Mouse (Mus musculus) MEL (cell line): ENCODE data around the gene Cend1. TPM values are rescaled to one million over a fixed set of nuclear protein-coding genes. Genes with fewer than 3 reads are reported as not detected.
A peak's percentile ranks its signal among the peaks of the same experiment; 100 is the strongest.

Experiments used
- DNase-seq: peaks from one replicate; pipeline ENCODE4 v3.0.0; 2011; ENCODE audit warnings: low read depth, low spot score
- H3K27ac ChIP-seq: 2 replicates; pipeline ENCODE4 v1.5.1; 2012; ENCODE audit warnings: low read depth, mild to moderate bottlenecking, control low read depth, low read length, moderate library complexity; ENCODE audit not compliant: control insufficient read depth
- H3K27me3 ChIP-seq, 2 experiments: fragments of 150-350 bp in 1 of 2; sonication (generic) in 1 of 2; 2 replicates each; pipeline ENCODE4 v1.6.1; 2012; ENCODE audit warnings: low read length in 2 of 2, mild to moderate bottlenecking in 2 of 2, improper control_type of control experiment in 1 of 2, moderate library complexity in 1 of 2; ENCODE audit not compliant: insufficient read depth in 2 of 2, control insufficient read depth in 1 of 2
- H3K36me3 ChIP-seq, 2 experiments: 2 replicates each; pipeline ENCODE4 v1.6.1; 2012 to 2014; ENCODE audit warnings: low read length in 2 of 2, improper control_type of control experiment in 1 of 2, inconsistent platforms in 1 of 2, mild to moderate bottlenecking in 1 of 2; ENCODE audit not compliant: insufficient read depth in 2 of 2, control insufficient read depth in 1 of 2
- H3K4me1 ChIP-seq, 2 experiments: fragments of 150-350 bp in 1 of 2; sonication (generic) in 1 of 2; 2 replicates each; pipeline ENCODE4 v1.6.1; 2012; ENCODE audit warnings: low read length in 2 of 2, improper control_type of control experiment in 1 of 2, mild to moderate bottlenecking in 1 of 2; ENCODE audit not compliant: insufficient read depth in 2 of 2, control insufficient read depth in 1 of 2
- H3K4me3 ChIP-seq, 2 experiments: fragments of 150-350 bp in 1 of 2; sonication (generic) in 1 of 2; 2 replicates each; pipeline ENCODE4 v1.5.1; 2012; ENCODE audit warnings: low read depth in 2 of 2, low read length in 2 of 2, mild to moderate bottlenecking in 2 of 2, moderate library complexity in 2 of 2, control low read depth in 1 of 2, improper control_type of control experiment in 1 of 2; ENCODE audit not compliant: control insufficient read depth in 1 of 2, insufficient read depth in 1 of 2
- H3K79me2 ChIP-seq: 2 replicates; pipeline ENCODE4 v1.6.1; 2012; ENCODE audit warnings: mild to moderate bottlenecking, low read length, moderate library complexity; ENCODE audit not compliant: control insufficient read depth, poor library complexity, insufficient read depth
- H3K9ac ChIP-seq: 2 replicates; pipeline ENCODE4 v1.6.1; 2012; ENCODE audit warnings: low read depth, mild to moderate bottlenecking, control low read depth, low read length, moderate library complexity; ENCODE audit not compliant: control insufficient read depth, poor library complexity, severe bottlenecking
- H3K9me3 ChIP-seq: fragments of 150-350 bp; sonication (generic); replicated peaks from 2 replicates; pipeline ENCODE4 v1.6.1; 2012; ENCODE audit warnings: mild to moderate bottlenecking, low read length, improper control_type of control experiment, moderate library complexity; ENCODE audit not compliant: insufficient read depth
- BHLHE40 ChIP-seq: IDR thresholded peaks from 2 replicates; pipeline ENCODE4 v1.6.1; 2012; ENCODE audit warnings: low read depth, mild to moderate bottlenecking, inconsistent platforms, low read length, improper control_type of control experiment, borderline replicate concordance
- CTCF ChIP-seq, 3 experiments: IDR thresholded peaks in 2 of 3; conservative IDR thresholded peaks in 1 of 3; 2 replicates each; pipeline ENCODE4 v1.5.1; 2011 to 2012; ENCODE audit warnings: low read length in 3 of 3, low read depth in 2 of 3, mild to moderate bottlenecking in 2 of 3, improper control_type of control experiment in 1 of 3, inconsistent platforms in 1 of 3, mixed read lengths in 1 of 3, moderate library complexity in 1 of 3; ENCODE audit not compliant: control insufficient read depth in 1 of 3, insufficient read depth in 1 of 3, poor library complexity in 1 of 3, severe bottlenecking in 1 of 3
- E2F4 ChIP-seq: IDR thresholded peaks from 2 replicates; pipeline ENCODE4 v1.6.1; 2011; ENCODE audit warnings: low read depth, low read length, improper control_type of control experiment, borderline replicate concordance
- EP300 ChIP-seq, 2 experiments: IDR thresholded peaks; 2 replicates each; pipeline ENCODE4 v1.6.1; 2011; ENCODE audit warnings: improper control_type of control experiment in 2 of 2, low read length in 2 of 2, low read depth in 1 of 2, mild to moderate bottlenecking in 1 of 2
- GATA1 ChIP-seq: IDR thresholded peaks from 2 replicates; pipeline ENCODE4 v1.6.1; 2011; ENCODE audit warnings: low read depth, low read length, improper control_type of control experiment
- HCFC1 ChIP-seq: IDR thresholded peaks from 2 replicates; pipeline ENCODE4 v1.6.1; 2012; ENCODE audit warnings: low read depth, mild to moderate bottlenecking, inconsistent platforms, low read length, improper control_type of control experiment, moderate library complexity
- JUND ChIP-seq: IDR thresholded peaks from 2 replicates; pipeline ENCODE4 v1.6.1; 2011; ENCODE audit warnings: low read depth, mild to moderate bottlenecking, improper control_type of control experiment, low read length
- MAX ChIP-seq: IDR thresholded peaks from 2 replicates; pipeline ENCODE4 v1.6.1; 2011; ENCODE audit warnings: low read length, improper control_type of control experiment
- MAZ ChIP-seq: IDR thresholded peaks from 2 replicates; pipeline ENCODE4 v1.6.1; 2012; ENCODE audit warnings: low read depth, mild to moderate bottlenecking, inconsistent platforms, low read length, improper control_type of control experiment
- MYB ChIP-seq: IDR thresholded peaks from 2 replicates; pipeline ENCODE4 v1.6.1; 2011; ENCODE audit warnings: mild to moderate bottlenecking, low read depth, low read length, improper control_type of control experiment
- NELFE ChIP-seq: IDR thresholded peaks from 2 replicates; pipeline ENCODE4 v1.6.1; 2011; ENCODE audit warnings: low read depth, low read length, improper control_type of control experiment
- NRF1 ChIP-seq: IDR thresholded peaks from 2 replicates; pipeline ENCODE4 v1.6.1; 2014; ENCODE audit warnings: low read depth, mild to moderate bottlenecking, inconsistent platforms, low read length, improper control_type of control experiment, moderate library complexity; ENCODE audit not compliant: poor library complexity, insufficient read depth, severe bottlenecking
- POLR2AphosphoS5 ChIP-seq: IDR thresholded peaks from 2 replicates; pipeline ENCODE4 v1.6.1; 2012; ENCODE audit warnings: low read depth, borderline replicate concordance, mild to moderate bottlenecking, inconsistent platforms, low read length, moderate library complexity, mixed read lengths
- RCOR1 ChIP-seq: IDR thresholded peaks from 2 replicates; pipeline ENCODE4 v1.6.1; 2012; ENCODE audit warnings: low read depth, mild to moderate bottlenecking, inconsistent platforms, low read length, improper control_type of control experiment
- SIN3A ChIP-seq: IDR thresholded peaks from 2 replicates; pipeline ENCODE4 v1.6.1; 2012; ENCODE audit warnings: low read length, improper control_type of control experiment, inconsistent platforms
- TAL1 ChIP-seq: IDR thresholded peaks from 2 replicates; pipeline ENCODE4 v1.6.1; 2012; ENCODE audit warnings: mild to moderate bottlenecking, inconsistent platforms, low read length, moderate library complexity, mixed read lengths
- TBP ChIP-seq: IDR thresholded peaks from 2 replicates; pipeline ENCODE4 v1.8.0; 2011; ENCODE audit warnings: low read depth, low read length, improper control_type of control experiment
- TCF12 ChIP-seq: IDR thresholded peaks from 2 replicates; pipeline ENCODE4 v1.6.1; 2014; ENCODE audit warnings: low read depth, mild to moderate bottlenecking, inconsistent platforms, low read length, improper control_type of control experiment, moderate library complexity
- UBTF ChIP-seq: IDR thresholded peaks from 2 replicates; pipeline ENCODE4 v1.6.1; 2012; ENCODE audit warnings: low read depth, mild to moderate bottlenecking, inconsistent platforms, low read length, improper control_type of control experiment, moderate library complexity, borderline replicate concordance; ENCODE audit not compliant: insufficient read depth
- USF2 ChIP-seq, 2 experiments: IDR thresholded peaks; 2 replicates each; pipeline ENCODE4 v1.6.1; 2011 to 2012; ENCODE audit warnings: improper control_type of control experiment in 2 of 2, low read length in 2 of 2, borderline replicate concordance in 1 of 2, inconsistent platforms in 1 of 2, low read depth in 1 of 2, mild to moderate bottlenecking in 1 of 2; ENCODE audit not compliant: insufficient read depth in 1 of 2
- ZC3H11A ChIP-seq: IDR thresholded peaks from 2 replicates; pipeline ENCODE4 v1.6.1; 2012; ENCODE audit warnings: low read depth, mild to moderate bottlenecking, inconsistent platforms, low read length, improper control_type of control experiment
- ZKSCAN1 ChIP-seq: IDR thresholded peaks from 2 replicates; pipeline ENCODE4 v1.6.1; 2012; ENCODE audit warnings: low read depth, mild to moderate bottlenecking, inconsistent platforms, low read length, improper control_type of control experiment, moderate library complexity
- ZMIZ1 ChIP-seq: IDR thresholded peaks from 2 replicates; pipeline ENCODE4 v1.6.1; 2012; ENCODE audit warnings: low read depth, mild to moderate bottlenecking, inconsistent platforms, low read length, improper control_type of control experiment, moderate library complexity
- ZNF384 ChIP-seq: IDR thresholded peaks from 2 replicates; pipeline ENCODE4 v1.6.1; 2012; ENCODE audit warnings: low read depth, mild to moderate bottlenecking, inconsistent platforms, low read length, improper control_type of control experiment
- polyA plus RNA-seq, 2 experiments: library from polyadenylated mRNA; stranded (reverse) in 1 of 2; unstranded in 1 of 2; fragments of >175 nt in 1 of 2; fragments of >200 nt in 1 of 2; gene quantifications; 2 replicates each; pipeline versions ENCODE4 v1.2.1 to v1.2.4; 2012; ENCODE audit warnings: low replicate concordance in 2 of 2, low read depth in 1 of 2; ENCODE audit not compliant: insufficient read length in 2 of 2, insufficient read depth in 1 of 2, missing spikeins in 1 of 2
- total RNA-seq: library from RNA; depleted of rRNA; stranded (reverse); fragments of 300-350 nt; gene quantifications from 2 replicates; pipeline ENCODE4 v1.2.3, GENCODE M21; 2012

The Cend1 gene
- total and polyA plus RNA-seq, 3 experiments: not detected

GRCm38 (mm10) chr7:141440613-141441012 lies 11.3 kb upstream of the Cend1 start (continued):
- TF ChIP-seq ZKSCAN1 (no peak), ZC3H11A (no peak), JUND (no peak), MYB (no peak), HCFC1 (no peak), EP300 (IDR thresholded peaks at IDR 0.05; ENCODE audit: low read depth in 1 of 2, low read length in 2 of 2) (no peak), ZNF384 (no peak), POLR2AphosphoS5 (no peak), TCF12 (no peak), RCOR1 (no peak), SIN3A (0 out of 2 replicates have a peak, but pooled peaks have one; percentile 28), NRF1 (no peak), MAX (no peak), USF2 (IDR thresholded peaks at IDR 0.05; ENCODE audit: borderline replicate concordance in 1 of 2, insufficient read depth in 1 of 2, low read depth in 1 of 2, low read length in 2 of 2) (no peak)

DNA sequence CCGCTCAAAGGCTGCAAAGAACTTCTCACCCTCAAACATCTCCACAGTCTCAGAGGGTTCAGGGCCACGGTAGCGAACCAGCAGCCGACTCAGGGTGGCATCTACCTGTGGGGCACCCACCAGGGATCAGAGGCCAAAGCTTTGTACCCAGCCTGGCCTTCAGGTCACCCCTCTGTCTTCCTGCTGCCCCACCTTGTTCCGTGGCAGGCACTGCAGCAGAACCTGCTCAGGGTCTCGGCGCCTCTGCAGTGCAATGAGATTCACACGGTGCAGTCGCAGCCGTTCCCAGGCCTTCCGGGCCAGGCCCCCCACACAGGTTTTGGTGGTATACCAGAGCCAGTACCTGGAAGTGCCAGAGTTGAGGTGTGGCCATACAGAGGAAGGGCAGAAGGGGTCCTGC lies 10.5 kb upstream of the Cend1 start:
- Histone ChIP-seq H3K36me3 (peaks cover 0 to 20% of the 10 kb centered on the region in 2 experiments; a peak in 3 of 4 replicates), H3K4me1 (peaks cover 4 to 23% of the 10 kb centered on the region in 2 experiments; a peak in 3 of 4 replicates), H3K27me3 (no peaks in the 10 kb centered on the region), H3K4me3 (no peak overlapping the region), H3K79me2 (peaks cover 43% of the 10 kb centered on the region), H3K9me3 (no peaks in the 10 kb centered on the region), H3K27ac (no peak overlapping the region), H3K9ac (no peak overlapping the region)
- TF ChIP-seq ZC3H11A (no peak), MYB (no peak), TAL1 (no peak), MAX (no peak), UBTF (no peak), TBP (no peak), GATA1 (no peak), POLR2AphosphoS5 (no peak), EP300 (IDR thresholded peaks at IDR 0.05; ENCODE audit: low read depth in 1 of 2, low read length in 2 of 2) (no peak), MAZ (no peak), RCOR1 (no peak), NELFE (no peak), E2F4 (no peak), BHLHE40 (no peak), CTCF (IDR thresholded peaks at IDR 0.05 in 2 of 3, conservative IDR thresholded peaks at IDR 0.05 in 1 of 3; ENCODE audit: control insufficient read depth in 1 of 3, insufficient read depth in 1 of 3, low read depth in 2 of 3, low read length in 3 of 3, poor library complexity in 1 of 3, severe bottlenecking in 1 of 3) (no peak), HCFC1 (no peak), ZMIZ1 (no peak)
- no peak for DNase-seq
